Mouse (Mus musculus) left cerebral cortex, adult 2 months (tissue): ENCODE data around the gene Rassf8. TPM values are rescaled to one million over a fixed set of nuclear protein-coding genes. Genes with fewer than 3 reads are reported as not detected.

ENCODE experiments used
- DNase-seq, 2 experiments: peaks; one replicate each; pipeline ENCODE4 v3.0.0; 2021 to 2022; ENCODE audit warnings: low spot score in 2 of 2, mixed read lengths in 1 of 2; ENCODE audit errors: extremely low spot score in 1 of 2
- H3K27ac ChIP-seq: fragments of 200-600 bp; 2 replicates; pipeline ENCODE4 v1.8.1; 2022
- H3K4me3 ChIP-seq: fragments of 200-600 bp; 2 replicates; pipeline ENCODE4 v1.8.1; 2022
- CTCF ChIP-seq: fragments of 200-600 bp; IDR thresholded peaks from 2 replicates; pipeline ENCODE4 v1.8.1; 2022; ENCODE audit warnings: antibody characterized with exemption, mild to moderate bottlenecking, moderate library complexity
- intact Hi-C: fragments of 180-260 bp; cut with DNase I; formaldehyde crosslinking; loops from one replicate; pipeline ENCODE4 v1.15.1; 2025
- long read RNA-seq, 2 experiments: library from polyadenylated mRNA; stranded (forward); transcript quantifications; one replicate each; pipeline ENCODE4 v2.0.0; 2021; ENCODE audit warnings: borderline mapping rate in 2 of 2
- total RNA-seq, 2 experiments: library from RNA; stranded (reverse); gene quantifications; 2 replicates each; pipeline ENCODE4 v1.2.3; 2021

Gene Rassf8
- 10 to 100 TPM; 19.3 to 19.5 TPM for total RNA-seq
- long read RNA-seq, experiment 1, full-length matches to known transcripts: 1 of 1 reads
- long read RNA-seq, experiment 1, partial matches to known transcripts: 0 of 1 reads
- long read RNA-seq, experiment 1, other reads (novel, unspliced or antisense): 0 of 1 reads
- long read RNA-seq, experiment 2, full-length matches to known transcripts: 4 of 8 reads
- long read RNA-seq, experiment 2, partial matches to known transcripts: 3 of 8 reads
- long read RNA-seq, experiment 2, other reads (novel, unspliced or antisense): 1 of 8 reads

DNA sequence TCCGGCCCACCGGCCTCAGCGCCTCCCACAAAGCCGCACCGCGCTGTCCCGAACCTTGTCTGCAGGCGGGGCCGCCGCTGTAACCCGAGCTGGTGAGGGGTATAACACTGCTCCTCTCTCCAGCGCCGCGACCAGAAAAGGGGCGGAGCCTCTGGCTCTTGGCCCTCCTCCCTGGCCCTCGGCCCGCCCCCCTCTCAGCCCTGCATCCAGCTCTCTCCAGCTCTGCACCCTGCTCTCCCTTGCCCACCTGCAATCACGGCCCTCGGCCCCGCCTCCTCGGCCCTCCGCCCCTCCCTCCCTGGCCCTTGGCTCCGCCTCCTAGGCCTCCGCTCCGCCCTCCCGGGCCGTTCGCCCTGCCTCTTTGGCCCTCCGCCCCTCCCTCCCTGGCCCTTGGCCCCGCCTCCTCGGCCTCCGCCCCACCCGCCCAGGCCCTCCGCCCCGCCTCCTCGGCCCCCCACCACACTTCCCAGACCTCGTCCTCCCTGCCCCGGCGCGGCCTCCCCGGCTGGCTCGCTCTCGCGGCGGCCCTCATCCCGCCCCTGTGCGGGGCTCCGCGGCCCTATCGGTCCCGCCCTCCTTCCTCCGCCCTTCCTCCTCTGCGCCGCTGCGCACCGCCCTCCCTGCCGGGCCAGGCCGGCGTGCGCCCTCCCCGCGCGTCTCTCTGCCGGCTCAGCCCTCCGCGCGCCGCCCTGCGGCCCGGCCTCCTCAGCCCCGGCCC lies at the start of gene Rassf8:
Gene Rassf8, plus strand, starts transcription at position 617 of the 718 bp plus-strand sequence.
- Histone ChIP-seq H3K27ac (peak within 1 kb of the TSS; percentile 77), H3K4me3 (peak within 1 kb of the TSS; percentile 80)
- peak; percentile 72 to 87 for DNase-seq
- intact Hi-C loops: loop anchor here (2.0 kb wide), 1 partner anchor 47 kb away; no protein-coding TSS in a partner anchor
- no peak for TF ChIP-seq CTCF

DNA sequence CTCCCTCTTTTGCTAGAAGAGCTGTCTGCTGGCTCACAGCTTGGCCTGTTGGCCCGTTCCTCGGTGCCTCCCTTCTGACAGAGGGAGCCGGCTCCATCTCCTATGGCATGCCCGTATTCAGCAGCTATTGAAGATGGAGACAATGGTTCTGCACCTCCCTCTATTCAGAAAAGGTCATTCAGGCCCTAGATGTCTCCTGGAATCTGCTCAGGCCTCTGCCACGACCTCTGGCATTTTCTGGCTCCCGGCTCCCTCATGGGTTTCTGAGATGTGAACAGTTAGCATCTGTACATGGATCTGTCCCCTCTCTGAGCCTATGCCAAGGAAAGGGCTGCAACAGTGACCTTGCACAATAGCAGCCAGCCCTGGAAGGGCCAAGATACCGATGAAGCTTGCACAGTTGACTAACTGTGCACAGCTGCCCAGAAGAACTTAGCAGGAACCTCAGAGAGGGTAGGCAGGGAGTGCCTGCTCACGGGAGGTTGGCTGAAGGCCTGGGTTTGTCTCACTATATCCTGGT lies 45.5 kb upstream of the Rassf8 start:
- intact Hi-C loops: no loop called here
- TF ChIP-seq CTCF: no peak
- Histone ChIP-seq H3K27ac (no peak overlapping the region), H3K4me3 (no peak overlapping the region)
- DNase-seq: no peak

DNA sequence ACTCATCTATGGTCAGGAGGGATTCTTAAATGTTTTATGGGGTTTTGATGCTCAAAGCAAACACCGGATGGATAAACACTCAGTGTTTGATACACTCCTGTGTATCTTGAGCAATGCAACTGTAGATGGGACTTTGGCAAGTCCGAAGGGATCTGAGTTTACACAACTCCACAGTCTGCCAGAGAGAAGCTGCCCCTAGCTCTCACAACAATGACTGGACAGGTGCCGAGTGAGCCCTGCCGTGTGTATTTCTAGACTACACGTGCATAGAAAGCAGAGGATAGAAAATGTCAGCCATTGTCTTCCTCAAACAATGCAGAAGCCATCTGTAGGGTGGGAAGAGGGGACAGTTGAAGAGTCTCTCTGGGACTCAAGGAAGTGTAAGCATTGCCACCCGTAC lies 42.9 kb upstream of the Rassf8 start:
- Histone ChIP-seq H3K27ac (no peak overlapping the region), H3K4me3 (no peak overlapping the region)
- DNase-seq: no peak
- intact Hi-C loops: no loop called here
- TF ChIP-seq CTCF: no peak

DNA sequence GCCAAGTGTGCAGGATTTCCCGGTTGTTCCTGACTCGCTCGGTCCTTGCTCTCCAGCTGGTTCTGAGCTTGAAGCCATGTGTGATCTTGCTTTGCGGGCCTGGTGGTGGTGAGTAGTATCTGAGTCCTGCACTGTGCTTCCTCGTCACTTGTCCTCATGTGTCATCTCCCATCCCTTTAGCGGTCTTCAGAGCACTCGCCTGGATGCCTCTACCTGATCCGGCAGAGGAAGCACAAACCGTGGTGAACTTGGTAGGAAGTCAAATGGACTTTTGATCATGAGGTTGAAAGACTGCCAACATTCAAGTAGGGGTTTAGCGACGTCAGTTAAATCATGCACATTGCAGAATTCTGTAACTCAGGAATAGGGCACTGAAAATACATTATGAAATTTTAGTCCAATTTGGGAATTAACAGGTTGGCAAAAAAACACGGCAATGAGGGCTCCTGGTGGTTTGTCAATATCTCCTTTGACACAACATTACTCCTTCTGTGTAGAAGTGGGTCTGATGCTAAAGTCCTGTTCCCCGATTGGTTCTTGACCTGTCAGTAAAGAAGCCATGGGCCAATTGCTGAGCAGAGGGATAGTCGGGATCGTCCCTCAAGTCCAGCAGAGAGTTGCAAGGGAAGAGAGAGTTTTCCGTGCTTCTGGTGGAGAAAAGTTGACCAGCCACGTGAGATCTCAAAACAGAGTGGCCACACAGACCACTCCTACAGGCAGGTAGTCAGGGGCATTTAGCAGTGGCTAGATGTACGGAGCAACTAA lies 36.4 kb upstream of the Rassf8 start:
- intact Hi-C loops: no loop called here

DNA sequence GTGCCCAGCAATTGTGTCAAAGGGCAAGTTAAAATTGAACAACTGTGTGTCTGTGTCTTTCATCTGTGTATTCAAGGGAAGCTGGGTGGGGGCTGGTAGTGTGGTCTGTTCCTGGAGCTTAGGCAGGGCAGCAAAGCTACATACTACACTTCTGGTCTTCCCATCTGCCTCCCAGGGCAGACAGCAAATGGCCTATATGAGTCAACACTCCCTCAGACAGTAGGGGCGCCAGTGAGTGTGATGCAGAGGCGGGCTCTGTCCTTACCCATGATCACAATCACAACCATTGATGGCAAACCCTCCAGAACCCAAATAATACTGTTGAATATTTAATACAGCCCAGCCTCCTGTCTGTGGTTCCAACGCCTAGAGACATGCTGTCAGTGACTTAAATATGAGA lies 35.8 kb upstream of the Rassf8 start:
- no peak for DNase-seq
- no peak; the same call in 1 of the 2 replicates for TF ChIP-seq CTCF
- Histone ChIP-seq H3K4me3 (no peak overlapping the region), H3K27ac (no peak overlapping the region)
- intact Hi-C loops: no loop called here

More for the DNA sequence above, 36.4 kb upstream of the Rassf8 start:
- Histone ChIP-seq H3K27ac (no peak overlapping the region), H3K4me3 (no peak overlapping the region)
- TF ChIP-seq CTCF: no peak
- DNase-seq: no peak

DNA sequence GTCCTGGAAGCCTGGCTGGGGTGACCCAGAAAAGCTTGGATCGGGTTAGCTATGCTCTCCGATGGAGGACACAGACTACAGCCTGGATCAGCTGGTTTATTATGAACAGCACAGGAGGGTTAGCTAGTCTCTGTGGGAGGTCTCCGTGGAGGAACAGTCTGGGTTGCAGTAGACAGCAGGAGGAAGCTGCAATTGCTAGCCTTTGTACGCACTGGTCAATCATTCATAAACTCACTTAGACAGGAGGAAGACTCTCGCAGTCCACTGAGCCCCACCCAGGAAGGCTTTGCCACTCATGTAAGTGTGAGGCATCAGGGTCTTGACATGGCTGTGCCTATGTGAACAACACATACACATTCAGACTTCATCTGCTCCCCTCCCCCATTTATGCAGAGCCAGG lies 35.2 kb upstream of the Rassf8 start:
- no peak for DNase-seq
- no peak overlapping the region for H3K27ac ChIP-seq
- intact Hi-C loops: no loop called here
- no peak overlapping the region for H3K4me3 ChIP-seq
- TF ChIP-seq CTCF: no peak

- H3K4me3 ChIP-seq: no peak overlapping the region
- no peak overlapping the region for H3K27ac ChIP-seq
- intact Hi-C loops: no loop called here
- no peak for TF ChIP-seq CTCF
- DNase-seq: no peak
Observed at GRCm38 (mm10) chr6:145713241-145714114, 33.1 kb upstream of the Rassf8 start.

- intact Hi-C loops: no loop called here
- no peak for TF ChIP-seq CTCF
- H3K4me3 ChIP-seq: no peak overlapping the region
Observed at GRCm38 (mm10) chr6:145714131-145714530, 32.4 kb upstream of the Rassf8 start.

DNA sequence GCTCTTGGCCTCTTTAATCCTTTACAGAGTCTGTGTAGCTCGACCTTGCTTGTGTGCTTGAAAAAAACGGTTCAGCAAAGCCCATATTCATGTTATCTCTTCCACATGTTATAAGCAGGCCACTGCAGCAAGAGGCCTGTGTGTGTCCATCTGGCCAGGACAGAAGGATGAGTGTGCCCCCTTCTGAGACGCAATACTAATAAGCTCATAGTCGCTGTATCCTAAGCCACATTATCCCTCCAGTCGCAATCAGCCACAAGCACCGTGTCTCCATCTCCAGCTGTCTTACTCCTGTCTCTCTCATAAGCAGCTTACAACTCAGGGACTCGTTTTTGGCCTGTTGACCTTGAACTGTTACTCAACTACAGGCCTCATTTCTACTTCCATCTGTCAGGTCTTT lies 24.0 kb upstream of the Rassf8 start:
- no peak for DNase-seq
- Histone ChIP-seq H3K27ac (no peak overlapping the region), H3K4me3 (no peak overlapping the region)
- no peak for TF ChIP-seq CTCF
- intact Hi-C loops: no loop called here

More at GRCm38 (mm10) chr6:145714131-145714530, 32.4 kb upstream of the Rassf8 start:
- no peak overlapping the region for H3K27ac ChIP-seq
- DNase-seq: no peak

- intact Hi-C loops: no loop called here
Observed at GRCm38 (mm10) chr6:145723131-145723863, 23.3 kb upstream of the Rassf8 start.

More at GRCm38 (mm10) chr6:145723131-145723863, 23.3 kb upstream of the Rassf8 start:
- no peak for DNase-seq
- Histone ChIP-seq H3K4me3 (no peak overlapping the region), H3K27ac (no peak overlapping the region)
- TF ChIP-seq CTCF: no peak
